Mouse (Mus musculus): ENCODE results near the gene Mtmr10. TPM values are rescaled to one million over a fixed set of nuclear protein-coding genes. Genes with fewer than 3 reads are reported as not detected.

Mtmr10 gene
- total RNA-seq, 2 experiments from 2014 or later = 16.6 to 18.7 TPM

GRCm38 (mm10) chr7:64365863-64366262, 78.4 kb downstream of the Mtmr10 start:
- no peak for DNase-seq (ENCODE audit: extremely low spot score in 1 of 2, low spot score in 1 of 2)

- no peak for DNase-seq (ENCODE audit: extremely low spot score in 1 of 2, low spot score in 1 of 2)
These were observed 82.4 kb downstream of the Mtmr10 start for GRCm38 (mm10) chr7:64369841-64370240.

- DNase-seq (ENCODE audit: extremely low spot score in 1 of 2, low spot score in 1 of 2) = no peak
These were observed 84.8 kb downstream of the Mtmr10 start for GRCm38 (mm10) chr7:64371940-64372878.

GRCm38 (mm10) chr7:64373147-64373829, 85.8 kb downstream of the Mtmr10 start:
- DNase-seq (ENCODE audit: extremely low spot score in 1 of 2, low spot score in 1 of 2) = no peak

GRCm38 (mm10) chr7:64373830-64374562, 86.5 kb downstream of the Mtmr10 start, which contains the start of gene Fan1:
TSS of gene Fan1 (minus strand) at chr7:64374095.
- DNase-seq (ENCODE audit: extremely low spot score in 1 of 2, low spot score in 1 of 2) = peak; percentile 83 to 87

Small RNA genes lying within 50 kb of the gene (microRNA-seq; reads per million reads assigned to microRNA genes)
- 0 reads per million in 2 experiments for gene Mir6416

Other genes starting within 250 kb of the Mtmr10 start
- under 1 TPM; 0.27 to 0.35 TPM for gene Trpm1, start 133.8 kb upstream of the Mtmr10 start, total RNA-seq (2021)
- gene Fan1, start 86.4 kb downstream of the Mtmr10 start, total RNA-seq (2021) = 10 to 100 TPM in 1 of 2 experiments, 1 to 10 TPM in 1; 9.6 to 12.3 TPM
- gene Mphosph10, start 104.6 kb downstream of the Mtmr10 start, total RNA-seq (2021) = 10 to 100 TPM; 20.5 to 22.7 TPM
- gene Mcee, start 105.0 kb downstream of the Mtmr10 start, total RNA-seq (2021) = 10 to 100 TPM; 47.5 to 51.0 TPM
- 100 to 1,000 TPM; 251 to 263 TPM for gene Apba2, start 214.1 kb downstream of the Mtmr10 start, total RNA-seq (2021)

Measured in layer of hippocampus, postnatal 25 days (tissue).